Mouse (Mus musculus) intestine, embryonic 15.5 days (tissue): ENCODE measurements around the gene Atf1. TPM values are rescaled to one million over a fixed set of nuclear protein-coding genes. Genes with fewer than 3 reads are reported as not detected.

Experiments
- ATAC-seq: fragments of 200-750 bp; cut with Nextera tagmentation; 2 replicates; pipeline ENCODE4 v1.8.0; 2017; ENCODE audit warnings: moderate TSS enrichment, moderate library complexity
- H3K27ac ChIP-seq: fragments of 300-500 bp; sonication (generic); 2 replicates; pipeline ENCODE4 v1.5.1; 2015; ENCODE audit warnings: mild to moderate bottlenecking, inconsistent platforms
- H3K27me3 ChIP-seq: fragments of 300-500 bp; sonication (generic); replicated peaks from 2 replicates; pipeline ENCODE4 v1.6.1; 2015; ENCODE audit warnings: inconsistent platforms
- H3K36me3 ChIP-seq: fragments of 300-500 bp; sonication (generic); 2 replicates; pipeline ENCODE4 v1.6.1; 2015; ENCODE audit warnings: inconsistent platforms
- H3K4me1 ChIP-seq: fragments of 300-500 bp; sonication (generic); replicated peaks from 2 replicates; pipeline ENCODE4 v1.6.1; 2015; ENCODE audit warnings: inconsistent platforms
- H3K4me2 ChIP-seq: fragments of 300-500 bp; sonication (generic); replicated peaks from 2 replicates; pipeline ENCODE4 v1.6.1; 2015; ENCODE audit warnings: mild to moderate bottlenecking, inconsistent platforms
- H3K4me3 ChIP-seq: fragments of 300-500 bp; sonication (generic); replicated peaks from 2 replicates; pipeline ENCODE4 v1.5.1; 2015; ENCODE audit warnings: inconsistent platforms
- H3K9ac ChIP-seq: fragments of 300-500 bp; sonication (generic); 2 replicates; pipeline ENCODE4 v1.6.1; 2015; ENCODE audit warnings: inconsistent platforms
- H3K9me3 ChIP-seq: fragments of 300-500 bp; sonication (generic); 2 replicates; pipeline ENCODE4 v1.6.1; 2016; ENCODE audit warnings: inconsistent platforms
- WGBS: fragments of 180-500 bp; shearing (Covaris S2); methylation state at CpG from one replicate; pipeline ENCODE4 v1.1.7; 2015; 5-methylcytosine and 5-hydroxymethylcytosine counted together
- polyA plus RNA-seq: library from polyadenylated mRNA; unstranded; fragments of >200 nt; fragmentation: Nextera tagmentation; extraction: Ambion mirVana; gene quantifications from 2 replicates; pipeline ENCODE4 v1.2.1, GENCODE M21; 2015

Atf1 gene
- polyA plus RNA-seq, 1 experiment from 2014 or later: 44.5 TPM

- Histone ChIP-seq H3K27me3 (no peaks in the 10 kb centered on the region), H3K36me3 (0 out of 2 replicates have a peak, but pooled peaks cover under 1% of the 10 kb centered on the region), H3K9me3 (no peaks in the 10 kb centered on the region), H3K9ac (no peak overlapping the region), H3K4me2 (no peak overlapping the region), H3K4me3 (no peak overlapping the region), H3K4me1 (no peaks in the 10 kb centered on the region), H3K27ac (no peak overlapping the region)
- ATAC-seq: no peak
- WGBS: 59% methylated on average over 7 of the region's 7 CpGs
Measured at GRCm38 (mm10) chr15:100220916-100221315, 6.7 kb upstream of the Atf1 start.

- H3K9me3 ChIP-seq: no peaks in the 10 kb centered on the region
- no peak overlapping the region for H3K4me3 ChIP-seq
- no peak overlapping the region for H3K9ac ChIP-seq
- H3K27ac ChIP-seq: no peak overlapping the region
- H3K36me3 ChIP-seq: no peaks in the 10 kb centered on the region
- no peaks in the 10 kb centered on the region for H3K27me3 ChIP-seq
- peaks cover 9% of the 10 kb centered on the region; the same call in 1 of the 2 replicates for H3K4me1 ChIP-seq
- 98% methylated on average over 4 of the region's 4 CpGs for WGBS
- no peak for ATAC-seq
- no peak overlapping the region for H3K4me2 ChIP-seq
Measured at GRCm38 (mm10) chr15:100225381-100225780, 2.2 kb upstream of the Atf1 start.

- Histone ChIP-seq H3K4me1 (peaks cover 9% of the 10 kb centered on the region; the same call in 1 of the 2 replicates), H3K4me2 (no peak overlapping the region), H3K36me3 (no peaks in the 10 kb centered on the region), H3K4me3 (no peak overlapping the region), H3K9me3 (no peaks in the 10 kb centered on the region), H3K27me3 (no peaks in the 10 kb centered on the region), H3K27ac (no peak overlapping the region), H3K9ac (no peak overlapping the region)
- ATAC-seq: no peak
- WGBS: 80% methylated on average over 1 of the region's 1 CpGs
Measured at GRCm38 (mm10) chr15:100225891-100226290, 1.7 kb upstream of the Atf1 start.

- Histone ChIP-seq H3K27me3 (no peaks in the 10 kb centered on the region), H3K27ac (peak overlapping the region; percentile 100), H3K36me3 (no peaks in the 10 kb centered on the region), H3K9ac (peak overlapping the region; percentile 95), H3K4me2 (peak overlapping the region; percentile 73), H3K4me3 (peak overlapping the region; percentile 83), H3K9me3 (no peaks in the 10 kb centered on the region), H3K4me1 (peaks cover 11% of the 10 kb centered on the region)
- peak; percentile 66 for ATAC-seq
- 3% methylated on average over 17 of the region's 17 CpGs for WGBS
Measured at GRCm38 (mm10) chr15:100227031-100227662, 472 bp upstream of the Atf1 start.

- Histone ChIP-seq H3K27me3 (no peaks in the 10 kb centered on the region), H3K4me2 (peak overlapping the region; percentile 73), H3K9me3 (no peaks in the 10 kb centered on the region), H3K4me3 (peak overlapping the region; percentile 83), H3K9ac (peak overlapping the region; percentile 95), H3K4me1 (peaks cover 12% of the 10 kb centered on the region), H3K36me3 (peaks cover 2% of the 10 kb centered on the region; the same call in 1 of the 2 replicates), H3K27ac (peak overlapping the region; percentile 100)
- 6% methylated on average over 16 of the region's 16 CpGs for WGBS
- ATAC-seq: peak; percentile 9; the same call in 1 of the 2 replicates
Measured at GRCm38 (mm10) chr15:100228535-100229336, 1.1 kb downstream of the Atf1 start.

GRCm38 (mm10) chr15:100230655-100231054 is 3.0 kb downstream of the Atf1 start:
- Histone ChIP-seq H3K27me3 (no peaks in the 10 kb centered on the region), H3K4me1 (peaks cover 12% of the 10 kb centered on the region), H3K27ac (no peak overlapping the region), H3K4me2 (no peak overlapping the region), H3K4me3 (no peak overlapping the region), H3K36me3 (peaks cover 9% of the 10 kb centered on the region; the same call in 1 of the 2 replicates), H3K9me3 (no peaks in the 10 kb centered on the region), H3K9ac (no peak overlapping the region)
- WGBS: 76% methylated on average over 1 of the region's 1 CpGs
- no peak for ATAC-seq

GRCm38 (mm10) chr15:100231616-100232525 is 4.3 kb downstream of the Atf1 start:
- no peak overlapping the region for H3K4me3 ChIP-seq
- no peak overlapping the region for H3K4me2 ChIP-seq
- peaks cover 12% of the 10 kb centered on the region for H3K4me1 ChIP-seq
- no peak for ATAC-seq
- WGBS: 74% methylated on average over 14 of the region's 14 CpGs
- peaks cover 16% of the 10 kb centered on the region; the same call in 1 of the 2 replicates for H3K36me3 ChIP-seq
- H3K27ac ChIP-seq: no peak overlapping the region
- no peak overlapping the region for H3K9ac ChIP-seq
- no peaks in the 10 kb centered on the region for H3K9me3 ChIP-seq
- H3K27me3 ChIP-seq: no peaks in the 10 kb centered on the region

- H3K4me3 ChIP-seq: no peak overlapping the region
- H3K36me3 ChIP-seq: peaks cover 17% of the 10 kb centered on the region; the same call in 1 of the 2 replicates
- H3K4me1 ChIP-seq: peaks cover 3% of the 10 kb centered on the region; the same call in 1 of the 2 replicates
- H3K9me3 ChIP-seq: no peaks in the 10 kb centered on the region
- no peak overlapping the region for H3K27ac ChIP-seq
- 86% methylated on average over 12 of the region's 12 CpGs for WGBS
- ATAC-seq: no peak
- no peaks in the 10 kb centered on the region for H3K27me3 ChIP-seq
- no peak overlapping the region for H3K9ac ChIP-seq
- no peak overlapping the region for H3K4me2 ChIP-seq
Measured at GRCm38 (mm10) chr15:100235208-100235965, 7.8 kb downstream of the Atf1 start.

- H3K27me3 ChIP-seq: no peaks in the 10 kb centered on the region
- 90% methylated on average over 6 of the region's 6 CpGs for WGBS
- 0 out of 2 replicates have a peak, but pooled peaks cover 3% of the 10 kb centered on the region for H3K4me1 ChIP-seq
- no peak for ATAC-seq
- H3K4me2 ChIP-seq: no peak overlapping the region
- H3K27ac ChIP-seq: no peak overlapping the region
- H3K9ac ChIP-seq: no peak overlapping the region
- H3K9me3 ChIP-seq: no peaks in the 10 kb centered on the region
- H3K36me3 ChIP-seq: peaks cover 25% of the 10 kb centered on the region; the same call in 1 of the 2 replicates
- no peak overlapping the region for H3K4me3 ChIP-seq
Measured at GRCm38 (mm10) chr15:100236952-100237351, 9.3 kb downstream of the Atf1 start.

GRCm38 (mm10) chr15:100241780-100242179 is 14.2 kb downstream of the Atf1 start:
- H3K9ac ChIP-seq: no peak overlapping the region
- no peak for ATAC-seq
- no peak overlapping the region for H3K4me2 ChIP-seq
- no peak overlapping the region for H3K4me3 ChIP-seq
- no peaks in the 10 kb centered on the region for H3K9me3 ChIP-seq
- H3K36me3 ChIP-seq: peaks cover 24% of the 10 kb centered on the region
- 93% methylated on average over 6 of the region's 6 CpGs for WGBS
- no peaks in the 10 kb centered on the region for H3K4me1 ChIP-seq
- H3K27ac ChIP-seq: no peak overlapping the region
- no peaks in the 10 kb centered on the region for H3K27me3 ChIP-seq

- H3K27ac ChIP-seq: no peak overlapping the region
- H3K9me3 ChIP-seq: no peaks in the 10 kb centered on the region
- 95% methylated on average over 7 of the region's 7 CpGs for WGBS
- peaks cover 42% of the 10 kb centered on the region for H3K36me3 ChIP-seq
- no peak for ATAC-seq
- no peaks in the 10 kb centered on the region for H3K27me3 ChIP-seq
- no peak overlapping the region for H3K4me3 ChIP-seq
- no peak overlapping the region for H3K9ac ChIP-seq
- no peak overlapping the region for H3K4me2 ChIP-seq
- H3K4me1 ChIP-seq: no peaks in the 10 kb centered on the region
Measured at GRCm38 (mm10) chr15:100245951-100246350, 18.3 kb downstream of the Atf1 start.
